In the genomic region with DNA sequence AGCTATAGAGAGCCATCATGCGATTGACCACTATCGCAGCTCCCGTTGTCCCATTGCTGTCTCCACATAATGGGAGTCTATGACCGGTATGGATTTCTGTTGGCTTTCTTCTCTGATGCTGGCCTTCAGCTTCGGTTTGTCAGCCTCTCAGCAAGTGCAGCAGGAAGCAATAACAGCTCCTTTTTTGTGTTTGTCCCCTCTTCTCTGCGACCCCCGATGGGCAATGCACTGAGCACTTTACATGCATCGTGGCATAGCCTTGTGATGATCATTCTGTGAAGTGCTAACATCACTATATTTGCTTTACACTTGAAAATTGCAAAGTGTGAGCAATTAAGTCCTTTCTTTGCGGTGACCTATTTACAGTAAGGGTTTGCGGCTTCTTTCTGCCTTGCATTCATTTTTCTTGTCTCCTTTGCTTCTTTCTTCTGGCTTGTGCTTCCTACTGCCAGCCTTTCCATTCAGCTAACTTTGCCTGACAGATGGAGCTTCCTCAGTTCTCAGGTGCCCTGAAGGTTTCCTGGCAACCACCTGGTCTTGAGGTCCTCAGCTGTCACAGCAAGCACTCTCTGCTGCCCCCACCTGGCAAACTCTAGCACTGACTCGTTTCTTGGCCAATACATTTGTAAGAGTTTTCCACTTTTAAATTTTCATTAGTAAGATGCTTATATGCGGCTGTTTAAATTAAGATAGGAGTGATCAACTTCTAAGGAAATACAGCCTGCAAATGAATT, we compare ENCODE assay signal across 8 mouse cellular contexts.
DNase-seq lines count a peak whose midpoint lies in the region; ATAC-seq lines count a peak whose summit lies in the region.

No protein-coding gene starts in this region.

- H3K27me3 ChIP-seq in hindbrain, embryonic 11.5 days (ENCODE audit: control insufficient read depth, insufficient read depth, low read length): no peaks in the 10 kb centered on the region
- no peaks in the 10 kb centered on the region for H3K27me3 ChIP-seq in hindbrain, embryonic 13.5 days

- ATAC-seq in hindbrain, embryonic 11.5 days (ENCODE audit: low FRiP score): no peak
- ATAC-seq in hindbrain, embryonic 13.5 days (ENCODE audit: low FRiP score): no peak
- ATAC-seq in common myeloid progenitor, adult 5-6 weeks (replicated peaks; ENCODE audit: low read depth, poor library complexity, severe bottlenecking): peak; percentile 73
- ATAC-seq in megakaryocyte progenitor cell, adult 5-6 weeks (replicated peaks; ENCODE audit: poor library complexity): peak; percentile 75

- peak; percentile 80 for DNase-seq in hindbrain, embryonic 11.5 days (ENCODE audit: low spot score)
- peak; percentile 63 for DNase-seq in adipocyte (ENCODE audit: low spot score)
- peak; percentile 41 to 61 for DNase-seq in gastrocnemius, postnatal 4 days (ENCODE audit: low spot score in 2 of 2)
- DNase-seq in layer of hippocampus, postnatal 25 days (ENCODE audit: extremely low spot score in 1 of 2, low spot score in 1 of 2): peak; percentile 54 to 83
- peak; percentile 10 for DNase-seq in thymus, adult 18-20 months

- H3K36me3 ChIP-seq in hindbrain, embryonic 11.5 days (ENCODE audit: control insufficient read depth, insufficient read depth, low read length): no peaks in the 10 kb centered on the region
- H3K36me3 ChIP-seq in hindbrain, embryonic 13.5 days: no peaks in the 10 kb centered on the region

- no peaks in the 10 kb centered on the region for H3K9me3 ChIP-seq in hindbrain, embryonic 11.5 days (ENCODE audit: control insufficient read depth, low read length)
- H3K9me3 ChIP-seq in hindbrain, embryonic 13.5 days: no peaks in the 10 kb centered on the region

- no peaks in the 10 kb centered on the region for H3K4me1 ChIP-seq in hindbrain, embryonic 11.5 days (replicated peaks; ENCODE audit: control insufficient read depth, insufficient read depth, low read length)
- H3K4me1 ChIP-seq in hindbrain, embryonic 13.5 days (replicated peaks): no peaks in the 10 kb centered on the region

- H3K9ac ChIP-seq in hindbrain, embryonic 11.5 days (ENCODE audit: low read depth, low read length): no peak overlapping the region
- no peak overlapping the region for H3K9ac ChIP-seq in hindbrain, embryonic 13.5 days

- no peak overlapping the region for H3K4me3 ChIP-seq in hindbrain, embryonic 11.5 days (ENCODE audit: low read depth, low read length)
- H3K4me3 ChIP-seq in hindbrain, embryonic 13.5 days: no peak overlapping the region

- 83% methylated on average over 12 of the region's 12 CpGs for WGBS in hindbrain, embryonic 11.5 days
- WGBS in hindbrain, embryonic 13.5 days: 85% methylated on average over 12 of the region's 12 CpGs

- H3K4me2 ChIP-seq in hindbrain, embryonic 11.5 days (replicated peaks; ENCODE audit: low read depth, low read length): no peak overlapping the region
- H3K4me2 ChIP-seq in hindbrain, embryonic 13.5 days: no peak overlapping the region

- H3K27ac ChIP-seq in hindbrain, embryonic 11.5 days (ENCODE audit: low read depth, low read length): no peak overlapping the region
- H3K27ac ChIP-seq in hindbrain, embryonic 13.5 days: no peak overlapping the region

Comparison
In these comparisons a context has a peak if more than half of its experiments do, and no peak if none do; other contexts are left out.
1. ATAC-seq: peak in common myeloid progenitor, adult 5-6 weeks (single experiment) and megakaryocyte progenitor cell, adult 5-6 weeks (single experiment); none in hindbrain, embryonic 11.5 days (single experiment) and hindbrain, embryonic 13.5 days (single experiment).
2. DNase-seq: peak in every context shown above with its lines; median percentile 80 in hindbrain, embryonic 11.5 days; 68 in layer of hippocampus, postnatal 25 days; 63 in adipocyte; 51 in gastrocnemius, postnatal 4 days; 10 in thymus, adult 18-20 months.